Mouse (Mus musculus): ENCODE measurements around the gene Pgam1.
"Not testable (repeated sequence)": the region's sequence is repeated elsewhere in the genome, so short reads cannot be mapped to it uniquely, and the experiment has no call there.

Pgam1 gene

DNA sequence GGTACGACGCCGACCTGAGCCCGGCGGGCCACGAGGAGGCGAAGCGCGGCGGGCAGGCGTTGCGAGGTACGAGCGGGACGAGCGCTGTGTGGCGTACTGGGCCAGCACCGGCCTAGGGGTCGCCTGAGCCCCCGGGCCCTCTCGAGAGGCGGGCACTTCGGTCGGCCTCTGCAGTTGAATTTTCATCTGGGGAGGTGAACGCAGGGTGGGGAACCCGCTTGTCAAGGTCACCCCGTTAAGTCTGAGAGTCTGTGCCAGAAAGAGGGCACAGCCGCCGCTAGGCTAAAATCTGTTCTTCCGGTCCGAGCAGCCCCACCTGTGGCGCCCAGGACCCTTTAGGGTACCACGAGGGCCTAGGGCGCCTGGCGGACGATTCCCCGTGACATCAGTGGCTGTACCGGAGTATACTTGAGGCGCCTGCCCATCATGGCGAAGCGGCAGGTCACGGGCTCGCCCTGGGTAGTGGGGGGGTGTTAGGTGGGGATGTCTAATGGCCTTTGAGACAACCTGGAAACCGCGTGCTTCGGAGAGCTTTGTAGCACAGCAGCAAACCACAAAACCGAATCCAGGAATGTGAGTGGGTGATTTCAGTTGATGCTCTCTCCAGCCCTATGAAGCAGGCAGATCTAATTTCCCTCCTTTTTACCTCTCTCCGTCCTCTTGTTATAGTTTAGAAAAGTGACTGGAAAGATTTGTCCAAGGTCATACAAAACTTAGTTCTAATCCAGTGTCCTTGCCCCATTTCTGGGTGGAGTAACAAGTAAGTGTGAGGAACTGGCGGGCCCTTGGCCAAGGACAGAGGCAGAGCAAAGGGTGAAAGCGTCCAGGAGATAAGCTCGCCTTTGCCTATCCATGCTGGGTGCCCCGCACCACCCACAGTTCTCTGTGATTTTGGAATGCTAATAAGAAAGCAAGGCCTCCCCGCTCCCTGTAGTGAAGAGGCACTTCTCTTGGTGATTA lies 678 bp downstream of the Pgam1 start:
- no peak for DNase-seq (ENCODE audit: low spot score)

DNA sequence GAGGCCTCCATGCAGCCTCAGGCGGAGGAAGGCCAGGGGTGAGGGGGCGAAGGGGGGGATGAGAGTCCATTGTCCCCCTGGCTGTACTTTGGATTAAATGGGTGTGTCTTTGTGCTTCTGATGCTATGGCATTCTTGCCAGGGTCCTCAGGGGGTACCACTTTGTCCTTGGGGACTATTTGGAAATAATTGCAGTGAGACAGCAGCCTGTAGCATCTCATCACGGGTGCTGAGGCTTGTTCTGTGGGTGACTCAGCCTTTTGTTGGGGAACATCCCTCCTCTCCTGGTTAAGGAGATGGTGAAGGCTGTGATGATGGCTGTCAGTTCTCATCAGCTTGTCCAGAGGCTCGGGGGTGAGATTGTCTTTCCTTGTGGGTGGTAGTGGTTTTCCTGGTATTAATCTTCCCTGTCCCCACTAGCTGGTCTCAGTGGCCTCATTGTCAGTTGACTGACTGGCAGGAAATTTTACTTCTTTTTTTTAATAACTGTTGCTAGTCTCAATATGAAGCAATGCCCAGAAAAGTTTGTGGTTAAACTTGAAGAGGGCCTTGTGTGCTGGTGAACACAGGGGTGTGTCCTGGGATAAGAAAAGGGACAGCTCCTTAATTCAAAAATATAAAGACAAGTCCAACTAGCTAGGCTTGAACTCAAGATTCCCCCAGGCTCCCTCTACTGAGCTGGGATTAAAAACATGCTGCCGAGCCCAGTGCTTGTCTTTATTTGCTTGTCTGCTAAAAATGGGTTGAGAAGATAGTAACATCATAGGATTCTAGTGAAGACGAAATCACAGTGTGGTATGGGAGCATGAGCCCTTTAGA lies 2.3 kb downstream of the Pgam1 start:
- DNase-seq (ENCODE audit: low spot score) = no peak

DNA sequence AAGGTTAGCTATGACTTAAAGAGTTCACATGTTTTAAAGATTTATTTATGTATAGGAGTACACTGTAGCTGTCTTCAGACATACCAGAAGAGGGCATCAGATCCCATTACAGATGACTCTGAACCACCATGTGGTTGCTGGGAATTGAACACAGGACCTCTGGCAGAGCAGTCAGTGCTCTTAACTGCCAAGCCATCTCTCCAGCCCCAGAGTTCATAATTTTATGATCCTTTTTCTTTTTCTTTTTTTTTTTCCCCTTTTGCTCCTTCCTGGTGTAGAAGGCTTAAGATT lies 2.8 kb downstream of the Pgam1 start:
- not testable (repeated sequence) for DNase-seq (ENCODE audit: low spot score)

DNA sequence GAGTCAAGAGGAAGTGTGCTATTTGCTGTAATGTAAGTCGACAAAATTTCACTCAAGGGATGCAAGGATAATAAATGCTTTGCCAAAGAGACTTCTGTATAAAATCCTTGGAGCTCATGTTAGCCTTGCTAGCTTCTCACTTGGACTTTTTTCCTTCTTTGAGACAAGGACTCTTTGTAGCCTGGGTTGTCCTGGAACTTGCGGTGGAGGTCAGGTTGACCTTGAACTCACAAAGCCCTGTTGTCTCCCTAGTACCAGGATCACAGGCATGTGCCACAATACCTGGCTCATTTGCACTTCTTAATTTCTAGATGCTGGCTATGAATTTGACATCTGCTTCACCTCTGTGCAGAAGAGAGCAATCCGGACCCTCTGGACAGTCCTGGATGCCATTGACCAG lies 3.6 kb downstream of the Pgam1 start:
- no peak for DNase-seq (ENCODE audit: low spot score)

DNA sequence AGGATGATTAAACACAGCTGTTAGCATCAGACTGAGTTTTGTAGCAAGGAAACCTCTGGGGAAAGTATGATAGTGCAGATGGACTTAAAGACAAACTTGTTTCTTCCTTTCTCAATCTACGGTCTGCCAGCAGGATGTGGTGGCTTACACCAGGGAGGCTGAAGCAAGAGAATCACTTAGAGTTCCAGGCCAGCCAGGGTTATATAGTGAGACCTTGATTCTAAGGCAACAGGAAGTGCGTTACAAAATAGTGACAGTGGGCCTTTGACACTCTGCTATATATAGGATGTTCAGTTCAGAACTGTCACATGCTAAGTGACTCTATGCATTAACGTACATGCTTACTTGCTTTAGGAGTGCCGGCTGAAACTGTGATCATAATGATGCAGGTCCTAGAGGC lies 5.1 kb downstream of the Pgam1 start:
- DNase-seq (ENCODE audit: low spot score) = no peak

DNA sequence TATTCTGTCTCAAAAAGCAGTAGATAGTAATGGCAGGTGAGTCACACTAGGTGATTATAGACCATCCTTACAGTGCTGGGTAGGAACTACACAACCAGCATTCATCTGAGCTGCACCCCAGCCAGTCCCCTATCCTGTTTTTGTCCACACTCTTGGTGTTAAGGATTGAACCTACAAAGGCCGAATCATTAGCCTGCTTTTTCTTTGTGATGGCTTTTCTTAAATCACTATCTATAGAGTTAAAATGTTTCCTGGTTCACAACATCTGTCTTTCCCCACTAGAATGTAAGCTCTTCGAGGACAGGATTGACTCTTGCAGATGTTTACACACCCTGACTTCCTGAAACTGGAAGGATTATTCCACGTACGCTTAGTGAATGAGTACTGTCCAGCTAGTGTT lies 7.7 kb downstream of the Pgam1 start:
- DNase-seq (ENCODE audit: low spot score) = no peak

DNA sequence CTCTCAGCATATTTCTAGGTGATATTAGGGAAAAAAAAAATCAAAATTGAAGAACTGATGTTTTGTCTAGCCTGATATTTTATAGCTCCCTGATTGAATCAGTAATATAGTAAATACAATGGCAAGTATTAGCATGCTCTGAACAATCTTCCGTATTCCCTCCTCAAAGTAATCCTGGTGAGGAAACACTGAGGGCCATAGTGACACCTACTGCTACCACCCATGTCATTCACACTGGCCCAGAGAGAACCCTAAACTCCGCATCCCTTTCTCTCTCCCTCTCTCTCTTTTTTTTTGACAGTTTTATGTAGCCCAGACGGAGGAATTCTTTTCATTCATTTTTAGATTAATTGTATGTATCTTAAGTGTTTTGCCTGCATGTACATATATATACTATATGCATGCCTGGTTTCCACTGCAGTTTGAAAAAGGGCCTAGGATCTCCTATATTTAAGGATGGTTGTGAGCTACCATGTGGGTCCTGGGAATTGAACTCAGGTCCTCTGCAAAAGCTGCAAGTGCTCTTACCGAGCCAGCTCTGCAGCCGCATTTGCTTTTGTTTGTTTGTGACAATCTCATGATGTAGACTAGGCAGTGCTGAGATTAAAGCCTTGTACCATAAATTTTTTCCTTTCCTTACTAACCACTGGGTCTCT lies 8.8 kb downstream of the Pgam1 start:
- DNase-seq (ENCODE audit: low spot score) = no peak

DNA sequence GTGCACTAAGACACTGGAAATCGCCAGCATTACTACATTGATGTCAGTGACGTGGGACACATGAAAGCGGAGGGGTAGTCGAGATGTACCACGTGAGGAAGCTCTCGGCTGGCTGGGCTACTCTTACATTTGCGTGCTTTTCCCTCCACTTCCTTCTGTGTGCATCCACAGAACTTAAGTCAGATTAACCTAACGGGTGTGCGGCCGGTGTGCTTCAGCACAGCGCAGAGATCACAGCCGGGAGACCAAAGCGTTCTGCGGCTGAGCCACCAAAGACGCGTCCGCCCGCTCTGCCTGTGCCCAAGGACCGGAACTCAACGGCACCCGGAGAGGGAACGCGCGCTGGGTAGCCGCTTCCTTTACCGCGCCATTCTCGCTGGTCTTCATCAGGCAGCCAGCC lies 21.0 kb downstream of the Pgam1 start:
- peak; percentile 36 for DNase-seq (ENCODE audit: low spot score)

DNA sequence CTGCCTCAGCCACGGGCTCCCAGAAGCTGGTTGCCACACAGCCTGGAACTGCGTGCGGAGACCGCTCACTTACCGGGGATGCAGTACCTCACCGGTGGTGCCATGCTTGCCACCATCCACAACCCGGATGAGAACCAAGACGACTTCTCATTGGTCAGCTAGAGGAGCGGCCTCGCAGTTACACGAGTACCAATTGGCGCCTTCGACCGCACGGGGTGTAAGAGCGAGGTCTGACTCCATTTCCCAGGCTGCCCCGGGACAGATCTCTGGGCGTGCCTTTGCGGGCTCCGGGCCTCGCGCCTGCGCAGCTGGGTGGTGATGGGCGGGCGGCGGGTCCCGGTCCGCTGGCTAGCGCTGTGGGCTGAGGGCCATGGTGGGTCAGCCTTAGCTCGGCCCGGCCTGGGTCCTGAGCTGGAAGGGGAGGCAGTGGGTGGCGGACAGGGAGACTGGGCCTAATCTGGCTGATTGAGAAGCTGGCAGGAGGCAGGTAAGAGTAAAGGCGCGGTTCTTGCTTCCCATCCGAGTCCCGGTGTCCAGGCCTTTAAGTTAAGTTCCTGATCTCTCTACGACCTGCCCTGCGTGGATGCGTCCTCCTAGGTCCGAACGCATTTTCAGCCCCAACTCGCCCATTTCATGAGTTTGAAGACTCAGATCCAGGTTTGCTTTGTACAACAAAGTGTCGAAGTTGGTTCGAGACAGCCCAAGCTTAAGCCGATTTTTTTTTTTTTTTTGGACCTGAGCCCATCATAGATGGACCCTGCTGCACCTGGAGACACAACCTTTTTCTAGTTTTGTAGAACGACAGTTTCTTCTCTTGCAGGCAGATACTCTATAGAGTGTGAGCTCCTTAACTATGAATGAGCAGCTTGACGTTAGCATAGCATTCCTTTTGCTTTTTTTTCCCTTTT lies 21.7 kb downstream of the Pgam1 start, which contains the start of the genes Exosc1 and Zdhhc16:
TSS of gene Exosc1 (minus strand) at position 245 of the 908 bp plus-strand sequence.
TSS of gene Zdhhc16 (plus strand) at position 302 of the 908 bp plus-strand sequence.
- DNase-seq (ENCODE audit: low spot score) = peak; percentile 98

DNA sequence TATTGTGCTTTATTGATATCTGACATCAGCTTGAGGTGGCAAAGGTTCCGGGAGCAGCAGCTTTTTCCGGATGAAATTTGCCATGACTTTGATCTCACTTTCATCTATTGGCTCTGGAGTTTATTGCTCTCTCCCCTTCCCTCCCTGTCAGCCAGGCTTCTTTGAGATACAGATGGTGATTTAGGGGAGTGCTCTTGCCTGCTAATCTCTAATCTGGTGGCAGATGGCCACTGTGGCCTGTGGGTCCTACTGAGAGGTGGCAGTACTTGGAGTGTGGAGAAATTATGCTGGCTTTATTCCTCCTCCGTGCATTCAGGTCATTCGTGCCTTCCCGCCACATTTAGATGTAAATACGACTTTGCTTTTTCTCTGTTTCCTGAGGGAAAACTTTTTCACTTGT lies 22.4 kb downstream of the Pgam1 start:
- peak; percentile 44 for DNase-seq (ENCODE audit: low spot score)

DNA sequence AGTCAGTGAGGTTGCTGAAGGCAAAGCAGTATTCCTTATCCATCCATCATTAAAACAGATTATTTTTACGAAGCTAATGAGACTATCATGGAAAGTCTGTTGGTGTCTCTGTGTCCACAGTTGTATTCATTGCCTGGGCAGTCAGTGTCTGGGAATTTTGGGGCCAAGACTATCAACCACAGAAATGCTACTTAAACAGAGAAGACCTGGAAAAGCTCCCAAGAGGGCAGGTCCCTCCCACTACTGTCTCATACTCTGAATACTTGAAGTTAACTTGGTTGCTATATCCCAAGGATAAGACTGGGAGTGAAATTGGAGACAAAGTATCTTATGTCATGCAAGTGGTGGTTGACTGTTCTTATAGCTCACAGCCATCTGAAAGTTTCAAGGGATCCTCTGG lies 24.2 kb downstream of the Pgam1 start:
- no peak for DNase-seq (ENCODE audit: low spot score)

DNA sequence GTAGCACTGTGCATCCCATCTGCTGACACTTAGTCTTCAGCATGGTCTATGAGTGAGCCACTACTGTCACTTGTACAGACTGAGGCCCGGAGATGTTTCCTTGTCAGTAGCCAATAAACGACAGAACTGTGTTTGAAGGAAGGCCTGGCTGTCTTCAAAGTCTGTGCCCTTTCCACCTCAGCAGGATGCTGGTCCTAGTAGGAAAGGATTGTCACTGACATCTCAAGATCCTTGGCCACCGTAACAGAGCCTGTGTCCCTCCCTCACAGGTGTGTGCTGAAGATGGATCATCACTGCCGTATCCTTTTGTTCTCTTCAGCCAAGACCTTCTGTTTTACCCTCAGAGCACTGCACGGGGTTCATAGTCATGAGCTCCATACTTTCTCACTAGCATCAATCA lies 26.8 kb downstream of the Pgam1 start:
- no peak for DNase-seq (ENCODE audit: low spot score)

DNA sequence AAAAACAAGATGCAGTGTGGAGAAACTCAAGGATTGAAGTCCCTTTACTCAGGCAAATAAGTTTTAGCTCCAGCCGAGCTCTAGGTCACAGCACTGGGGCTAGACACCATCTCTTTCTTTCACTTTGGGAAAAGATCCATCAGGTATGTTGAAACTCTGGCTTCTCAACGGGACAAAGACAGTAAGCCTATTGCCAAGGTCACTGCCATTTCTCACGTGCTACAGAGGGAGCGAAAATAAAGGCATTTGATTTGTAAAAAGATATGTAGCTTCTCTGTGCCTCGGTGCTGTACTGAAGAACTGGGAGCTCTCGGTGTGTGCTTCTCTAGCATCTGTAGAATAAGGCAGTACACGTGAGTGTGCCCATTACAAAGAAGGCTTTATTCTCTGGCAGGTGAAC lies 32.1 kb downstream of the Pgam1 start:
- no peak for DNase-seq (ENCODE audit: low spot score)

DNA sequence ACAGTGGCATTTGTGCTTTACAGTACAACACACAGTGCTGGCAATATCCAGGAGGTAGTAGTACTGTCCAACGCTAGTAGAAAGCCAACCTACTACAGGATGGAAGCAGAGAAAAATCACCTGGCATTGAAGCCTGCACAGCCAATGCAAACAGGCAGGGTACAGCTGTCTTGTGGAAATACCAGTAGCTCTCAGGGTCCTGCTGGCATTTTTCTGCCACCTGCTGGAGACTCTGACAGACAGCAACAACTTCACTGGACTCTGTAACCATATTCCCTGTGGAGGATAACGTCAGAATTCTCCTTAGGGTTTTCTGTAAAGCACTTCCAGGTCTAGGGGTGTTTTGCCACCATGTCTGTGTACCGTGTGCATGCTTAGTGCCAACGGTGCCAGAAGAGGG lies 40.6 kb downstream of the Pgam1 start:
- no peak for DNase-seq (ENCODE audit: low spot score)

DNA sequence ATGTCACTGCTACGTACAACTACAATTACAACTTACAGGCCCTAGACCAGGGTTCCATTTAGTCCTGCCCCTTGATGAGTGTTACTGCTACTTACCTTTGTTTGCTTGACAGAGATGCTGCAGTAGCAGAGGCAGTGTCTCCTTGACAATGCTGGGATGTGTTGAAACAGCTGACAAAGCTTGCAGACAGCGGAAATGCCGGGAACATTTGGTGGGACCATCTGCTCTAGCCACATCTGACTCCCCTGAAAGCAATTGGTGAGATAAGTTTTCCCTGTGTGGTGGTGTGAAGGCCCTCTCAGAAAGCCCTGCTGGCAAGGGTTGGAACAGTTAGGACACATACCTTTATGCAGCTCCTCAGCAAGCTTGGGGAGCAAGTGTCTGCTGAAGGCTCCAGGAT lies 41.9 kb downstream of the Pgam1 start:
- no peak for DNase-seq (ENCODE audit: low spot score)
